Mouse (Mus musculus): ENCODE results near the gene Ap3d1.

Gene Ap3d1

DNA sequence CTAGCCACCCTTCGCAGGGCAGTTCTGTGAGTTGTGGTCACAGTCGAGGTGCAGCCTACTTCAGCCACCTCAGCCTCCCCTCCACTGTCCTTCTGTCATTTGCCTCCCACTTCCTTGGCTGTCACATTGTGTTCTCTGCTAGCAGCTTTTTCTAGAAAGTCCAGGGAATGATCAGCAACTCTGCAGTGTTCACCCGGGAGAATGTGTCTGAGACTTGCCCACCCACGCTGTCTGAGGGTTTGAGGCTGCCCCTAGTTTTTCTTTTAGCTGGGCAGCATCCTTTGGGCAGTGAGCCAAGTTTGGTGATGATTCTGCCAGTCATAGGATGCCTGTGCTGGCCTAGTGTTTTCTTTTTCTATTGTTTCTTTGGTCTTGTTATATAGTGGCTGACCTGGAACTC, 14.9 kb upstream of the Ap3d1 start:
- DNase-seq, result peak; percentile 74

DNA sequence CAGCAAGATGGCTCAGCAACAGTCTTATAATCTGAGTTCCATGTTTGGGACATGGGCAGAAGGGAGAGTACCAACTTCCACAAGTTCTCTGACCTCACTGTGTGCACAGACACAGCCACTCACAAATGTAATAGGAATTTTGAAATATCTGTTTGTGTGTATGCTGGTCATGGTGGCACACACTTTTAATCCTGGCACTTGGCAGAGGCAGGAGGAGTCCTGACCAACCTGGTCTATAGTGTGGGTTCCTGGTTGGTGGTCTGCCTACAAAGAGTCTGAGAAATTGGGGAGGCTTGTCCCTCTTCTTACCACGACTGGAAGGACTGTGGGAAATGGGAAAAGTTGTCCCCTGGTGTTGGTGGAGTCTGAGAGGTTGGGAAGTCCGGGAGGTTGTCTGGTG, 14.4 kb upstream of the Ap3d1 start:
- DNase-seq, result no peak

DNA sequence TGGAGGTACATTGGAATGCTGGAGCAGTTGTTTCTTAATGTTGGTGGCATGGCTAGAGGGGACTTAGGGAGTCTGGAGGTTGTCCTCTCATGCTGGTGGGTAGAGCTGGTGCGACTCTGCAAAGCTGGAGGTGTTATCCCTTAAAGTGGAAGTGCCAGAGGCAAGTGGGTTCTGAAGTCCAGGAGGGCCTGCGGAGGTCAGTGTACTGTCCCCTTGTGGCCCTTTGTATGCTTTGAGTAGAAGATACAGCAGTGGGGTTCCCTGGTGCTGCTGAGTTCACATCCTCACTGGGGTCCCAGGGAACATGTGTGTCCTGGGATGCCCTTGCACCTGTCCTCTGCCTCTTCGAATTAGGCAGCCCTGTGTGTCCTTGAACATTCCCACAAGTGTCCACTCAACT, 14.0 kb upstream of the Ap3d1 start:
- no peak for DNase-seq

DNA sequence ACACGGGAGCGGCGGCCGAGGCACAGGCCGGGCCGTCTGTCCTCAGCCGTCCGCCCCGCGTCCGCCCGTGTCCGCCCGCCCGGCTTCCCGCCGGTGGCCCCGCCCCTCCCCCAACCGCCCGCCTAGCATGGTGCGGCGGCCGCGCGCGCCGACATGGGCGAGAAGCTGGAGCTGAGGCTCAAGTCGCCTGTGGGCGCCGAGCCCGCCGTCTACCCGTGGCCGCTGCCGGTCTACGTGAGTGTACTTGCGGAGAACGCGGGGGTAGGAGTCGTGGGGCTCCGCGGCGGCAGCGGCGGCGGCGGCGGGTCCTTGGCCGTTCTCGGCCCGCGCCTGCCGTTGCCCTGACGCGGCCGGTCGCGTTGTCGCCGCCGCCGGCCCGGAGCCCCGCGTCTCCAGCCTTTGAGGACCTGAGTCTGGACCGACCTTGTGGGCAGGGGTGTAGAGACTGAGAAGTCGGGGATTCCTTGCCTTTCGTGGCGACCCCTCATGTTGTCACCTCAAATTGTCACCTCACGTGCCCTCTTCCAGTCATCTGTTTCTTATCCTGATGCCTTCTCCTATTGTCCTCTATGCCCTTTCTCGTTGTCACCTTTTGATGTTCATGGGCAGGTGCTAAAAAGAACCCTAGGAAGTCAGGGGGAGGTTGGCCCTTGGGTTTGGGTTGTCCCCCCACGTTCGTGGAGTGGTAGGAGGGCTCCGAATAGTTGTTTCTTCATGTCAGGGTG, 13.4 kb upstream of the Ap3d1 start:
- DNase-seq, result no peak

DNA sequence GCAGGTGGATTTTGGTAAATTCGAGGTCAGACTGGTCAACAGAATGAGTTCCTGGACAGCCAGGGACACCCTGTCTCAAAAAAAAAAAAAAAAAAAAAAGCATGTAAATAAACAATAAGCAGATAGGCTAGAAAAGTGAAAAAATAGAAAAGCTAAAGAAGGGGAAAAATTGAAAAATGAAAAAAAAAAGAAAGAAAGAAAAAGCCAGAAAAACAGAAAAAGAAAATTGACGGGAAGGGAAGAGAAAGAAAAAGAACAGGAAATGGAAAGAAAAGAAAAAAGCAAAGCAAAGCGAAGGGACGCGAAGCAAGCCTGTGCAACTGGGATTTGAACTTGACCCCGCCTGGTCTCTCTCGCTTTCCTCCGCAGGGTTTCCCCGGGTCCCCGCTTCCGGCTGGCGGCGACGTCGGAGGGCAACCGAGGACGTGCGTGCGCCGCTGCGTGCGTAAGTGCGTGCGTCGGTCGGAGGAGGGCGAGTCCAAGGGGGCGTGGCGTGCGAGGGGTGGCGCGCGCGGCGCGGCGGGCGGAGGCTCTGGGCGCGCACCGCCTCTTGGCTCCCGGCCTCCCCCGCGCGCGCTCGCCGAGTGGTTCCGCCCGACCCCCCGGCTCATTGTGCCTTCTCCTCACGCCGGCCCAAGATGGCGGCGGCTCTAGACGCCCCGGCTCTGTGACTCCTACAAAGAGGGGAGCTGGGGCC, 12.7 kb upstream of the Ap3d1 start, which contains the start of gene Dot1l:
Gene Dot1l, plus strand, starts transcription at position 613 of the 697 bp plus-strand sequence.
- peak; percentile 98 for DNase-seq

DNA sequence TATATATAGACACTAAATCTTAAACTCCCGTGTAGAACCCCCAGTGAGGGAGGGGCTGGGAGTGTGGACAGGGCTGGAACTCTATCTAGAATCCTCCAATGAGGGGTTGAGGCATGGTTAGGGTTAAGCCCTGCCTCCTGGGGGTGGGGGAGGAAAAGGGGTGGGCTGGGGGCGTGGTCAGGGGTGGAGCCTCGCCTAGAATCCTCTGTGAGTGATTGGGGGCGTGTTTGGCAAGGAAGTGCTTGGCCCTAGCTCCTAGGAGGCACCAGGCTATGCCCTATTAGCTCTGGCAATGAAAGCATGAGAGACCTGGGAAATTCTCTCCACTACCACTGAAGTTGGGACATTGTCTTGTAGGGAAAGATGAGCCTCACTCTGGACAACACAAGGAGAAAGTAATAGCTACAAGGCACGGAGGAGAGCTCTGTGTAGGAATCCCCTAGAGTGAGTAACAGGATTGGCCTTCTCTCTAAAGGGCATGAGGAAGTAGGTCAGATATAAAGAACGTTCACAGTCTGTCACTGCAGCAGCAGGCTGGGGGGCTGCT, 10.1 kb upstream of the Ap3d1 start:
- DNase-seq, result no peak

DNA sequence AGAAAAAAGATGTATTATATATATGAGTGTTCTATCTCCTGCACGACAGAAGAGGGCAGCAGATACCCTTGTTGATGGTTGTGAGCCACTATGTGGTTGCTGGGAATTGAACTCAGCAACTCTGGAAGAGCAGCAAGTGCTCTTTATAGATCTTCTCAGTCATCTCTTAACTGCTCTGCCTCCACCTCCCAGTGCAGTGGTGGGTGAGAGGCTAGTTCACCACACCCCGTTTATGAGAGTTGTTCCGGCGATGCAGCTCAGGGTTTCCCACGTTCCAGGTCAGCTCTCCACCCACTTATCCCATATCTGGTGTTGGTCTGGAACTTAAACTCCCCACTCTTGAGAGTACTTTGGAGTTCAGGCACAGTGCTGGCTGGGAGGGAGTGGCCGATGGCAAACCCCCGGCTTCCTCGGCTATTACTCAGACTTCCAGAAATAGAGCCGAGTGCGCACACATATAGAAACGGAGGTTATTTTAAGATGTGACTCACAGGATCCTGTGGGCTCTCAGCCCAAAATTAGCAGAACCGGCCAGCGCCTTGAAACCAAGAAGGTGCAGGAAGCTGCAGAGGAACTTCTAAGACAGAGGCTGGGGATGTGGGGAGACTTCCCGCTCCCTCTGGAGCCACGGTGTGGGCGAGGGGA, 9.2 kb upstream of the Ap3d1 start:
- DNase-seq, result peak; percentile 82

DNA sequence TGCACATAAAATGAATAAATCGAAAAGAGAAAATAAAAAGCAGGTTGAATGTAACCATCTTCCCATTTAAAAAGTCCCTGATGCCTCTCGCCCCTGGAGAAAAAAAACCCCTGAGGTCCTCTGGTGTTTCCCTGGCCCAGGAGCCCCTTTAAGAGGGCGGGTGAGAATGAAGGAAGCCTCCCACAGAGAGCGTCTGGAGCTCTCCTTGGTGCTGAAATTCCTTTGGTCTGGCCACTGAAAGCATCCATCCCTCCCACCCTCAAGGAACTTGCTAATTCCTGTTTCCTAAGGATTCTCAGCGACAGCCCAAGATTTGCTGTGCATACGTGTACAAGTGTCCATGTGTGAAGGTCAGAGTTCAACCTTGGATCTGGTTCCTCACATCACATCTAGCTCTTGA, 6.5 kb upstream of the Ap3d1 start:
- no peak for DNase-seq

DNA sequence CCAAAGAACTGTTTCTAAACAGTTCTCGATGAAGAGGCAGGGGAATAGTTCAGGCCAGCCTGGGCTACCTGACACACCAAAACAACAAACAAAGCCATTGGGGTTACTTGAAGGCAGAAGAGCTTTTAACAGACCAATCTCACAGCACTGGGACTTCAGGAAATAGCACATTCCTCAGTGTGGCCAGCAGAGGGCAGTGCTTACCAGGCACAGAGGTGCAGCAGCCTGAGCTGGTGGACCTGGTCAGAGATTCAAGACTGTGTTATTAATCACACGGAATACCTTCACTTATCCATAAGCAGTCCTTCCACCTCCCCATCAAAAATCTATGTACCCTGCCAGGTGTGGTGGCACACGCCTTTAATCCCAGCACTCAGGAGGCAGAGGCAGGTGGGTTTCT, 5.3 kb upstream of the Ap3d1 start:
- peak; percentile 79 for DNase-seq

DNA sequence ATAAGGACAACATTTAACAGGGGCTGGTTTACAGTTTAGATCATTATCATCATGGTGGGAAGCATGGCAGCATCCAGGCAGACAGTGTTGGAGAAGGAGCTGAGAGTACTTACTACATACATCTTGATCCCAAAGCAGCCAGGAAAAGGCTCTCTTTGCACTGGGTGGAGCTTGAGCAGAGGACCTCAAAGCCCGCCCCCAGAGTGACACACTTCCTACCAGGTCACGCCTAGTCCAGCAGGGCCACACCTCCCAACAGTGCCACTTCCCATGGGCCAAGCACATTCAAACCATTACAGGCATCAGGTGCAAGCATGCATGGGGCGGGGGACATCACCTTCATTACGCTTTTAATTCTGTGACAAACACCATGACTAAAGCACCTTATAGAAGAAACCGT, 2.2 kb upstream of the Ap3d1 start:
- no peak for DNase-seq

DNA sequence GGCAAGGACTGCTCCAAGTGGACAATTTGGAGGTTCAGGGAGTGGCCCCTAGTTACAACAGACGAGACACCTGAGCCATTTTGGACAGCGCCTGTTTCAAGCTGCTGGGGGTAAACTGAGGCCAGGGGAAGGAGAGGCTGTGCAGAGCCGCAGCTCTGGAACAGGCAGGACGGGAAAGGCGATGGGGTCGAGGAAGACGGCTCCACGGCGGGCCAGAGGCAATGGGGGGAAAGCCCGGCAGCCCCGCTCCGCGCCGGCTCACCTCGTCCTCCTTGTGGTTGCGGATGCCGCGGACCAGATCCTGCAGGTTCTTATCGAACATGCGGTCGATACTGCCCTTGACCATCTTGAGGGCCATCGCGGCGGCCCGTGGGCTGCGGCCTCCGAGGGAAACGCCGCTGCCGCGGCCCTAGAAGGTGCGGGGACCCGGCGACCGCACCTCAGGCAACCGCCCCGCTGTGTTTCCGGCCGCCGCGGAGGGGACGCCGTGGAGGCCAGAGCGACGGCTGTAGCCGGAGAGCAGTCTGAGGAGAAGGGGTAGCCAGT, 357 bp downstream of the Ap3d1 start:
- DNase-seq, result no peak

DNA sequence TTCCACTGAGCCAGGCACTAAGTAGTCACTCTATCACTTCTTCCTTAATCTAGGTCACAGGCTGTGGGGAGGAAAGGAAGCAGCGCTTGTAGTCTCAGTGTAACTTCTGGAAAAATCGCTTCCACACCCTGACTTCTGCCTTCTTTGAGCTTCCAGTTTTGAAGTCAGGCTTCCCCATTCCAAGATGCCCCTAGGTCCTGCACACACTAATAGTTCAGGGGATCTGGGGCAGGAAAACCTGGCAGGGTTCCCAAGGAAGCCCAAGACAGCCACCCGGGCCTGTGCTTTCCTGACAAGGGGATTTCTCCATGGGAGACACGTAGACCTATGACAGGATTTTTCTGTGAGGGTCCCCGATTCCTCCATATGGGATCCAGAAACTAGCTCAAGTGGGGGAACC, 918 bp downstream of the Ap3d1 start:
- no peak for DNase-seq

DNA sequence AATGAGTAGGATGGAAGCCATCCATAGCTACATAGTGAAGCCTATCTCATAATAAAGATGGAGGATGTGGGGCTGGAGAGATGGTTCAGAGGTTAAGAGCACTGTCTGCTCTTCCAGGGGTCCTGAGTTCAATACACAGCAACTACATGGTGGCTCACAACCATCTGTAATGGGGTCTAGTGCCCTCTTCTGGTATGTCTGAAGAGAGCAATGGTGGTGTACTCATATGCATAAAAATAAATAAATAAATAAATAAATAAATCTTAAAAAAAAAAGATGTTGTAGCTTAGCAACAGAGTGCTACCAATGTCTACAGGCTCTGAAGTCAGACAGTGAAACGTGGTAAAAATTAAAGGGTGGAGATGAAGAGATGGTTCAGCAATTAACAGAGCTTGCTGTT, 3.4 kb downstream of the Ap3d1 start:
- DNase-seq, result no peak

DNA sequence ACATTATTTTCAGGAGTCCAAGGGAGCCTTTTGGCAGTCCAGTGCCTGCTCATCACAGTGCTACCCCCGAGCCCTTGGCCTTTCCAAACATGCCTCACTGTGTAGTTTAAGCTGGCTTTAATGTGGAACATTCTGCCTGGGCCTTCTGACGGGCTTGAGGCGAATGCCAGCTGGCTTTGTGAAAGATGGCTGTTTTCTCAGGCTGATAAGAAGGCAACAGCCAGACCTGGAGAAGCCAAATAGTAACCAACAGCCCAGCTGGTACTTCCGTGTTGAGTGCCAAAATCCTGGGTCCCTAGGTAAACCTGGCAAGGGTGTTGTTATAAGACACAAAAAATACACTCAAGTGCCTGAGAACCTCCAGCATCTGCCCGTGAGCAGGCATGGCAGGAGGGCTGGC, 5.3 kb downstream of the Ap3d1 start:
- no peak for DNase-seq

DNA sequence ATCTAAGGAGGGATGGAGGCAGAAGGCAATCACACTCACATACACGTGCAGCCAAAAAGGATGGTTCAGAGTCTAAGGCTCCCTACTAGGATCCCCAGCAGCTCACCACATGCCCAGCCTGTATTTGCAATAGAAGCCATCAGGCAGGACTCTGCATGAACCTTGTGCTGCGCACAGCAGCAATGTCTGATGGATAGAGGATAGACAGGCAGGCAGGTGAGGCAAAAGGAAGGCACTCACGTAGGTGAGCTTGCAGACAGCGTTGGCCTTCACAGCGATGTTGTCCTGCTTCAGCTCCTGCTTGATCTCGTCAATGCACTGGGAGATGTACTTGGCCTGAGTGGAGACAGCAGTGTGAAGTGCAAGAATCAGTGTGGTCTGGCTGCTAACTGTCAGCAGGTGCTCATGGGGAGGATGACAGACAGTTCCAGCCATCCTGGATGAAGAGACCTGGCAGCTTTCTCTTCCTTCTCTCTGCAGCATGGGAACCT, 9.4 kb downstream of the Ap3d1 start:
- no peak for DNase-seq

DNA sequence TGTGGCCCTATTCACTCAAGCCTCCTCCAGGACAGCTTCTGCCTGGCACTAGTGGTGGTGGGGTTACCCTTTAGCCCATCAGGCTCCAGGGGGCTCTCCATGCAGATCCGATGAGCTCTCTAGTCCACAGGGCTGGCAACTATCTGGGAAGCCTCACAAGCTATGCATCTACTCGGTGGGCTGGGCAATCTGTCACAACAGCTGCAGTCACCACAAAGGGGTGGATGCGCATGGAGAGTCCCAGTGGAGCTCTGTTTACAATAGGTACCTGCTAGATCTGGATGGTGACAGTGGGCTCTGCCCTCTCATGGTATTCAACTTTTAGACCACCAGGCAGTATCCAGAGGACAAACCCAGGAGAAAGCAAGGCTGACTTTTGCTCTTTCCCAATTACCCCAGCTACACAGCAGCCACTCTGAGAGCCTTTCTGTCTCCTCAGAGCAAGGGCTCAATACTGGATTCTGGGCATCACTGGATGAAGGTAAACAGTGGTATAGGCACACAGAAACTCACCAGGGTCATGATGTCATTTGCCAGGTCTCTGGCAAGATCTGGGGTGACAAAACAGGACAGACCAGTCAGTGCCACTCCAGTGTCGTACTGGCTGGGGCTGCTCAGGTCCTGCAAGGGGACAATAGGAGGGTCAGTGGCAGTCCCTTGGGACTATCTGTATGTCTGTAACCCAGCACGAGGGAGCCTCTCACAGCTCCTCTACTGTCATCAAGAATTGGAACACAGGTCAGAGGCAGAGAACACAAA, 14.5 kb downstream of the Ap3d1 start:
- DNase-seq, result no peak

DNA sequence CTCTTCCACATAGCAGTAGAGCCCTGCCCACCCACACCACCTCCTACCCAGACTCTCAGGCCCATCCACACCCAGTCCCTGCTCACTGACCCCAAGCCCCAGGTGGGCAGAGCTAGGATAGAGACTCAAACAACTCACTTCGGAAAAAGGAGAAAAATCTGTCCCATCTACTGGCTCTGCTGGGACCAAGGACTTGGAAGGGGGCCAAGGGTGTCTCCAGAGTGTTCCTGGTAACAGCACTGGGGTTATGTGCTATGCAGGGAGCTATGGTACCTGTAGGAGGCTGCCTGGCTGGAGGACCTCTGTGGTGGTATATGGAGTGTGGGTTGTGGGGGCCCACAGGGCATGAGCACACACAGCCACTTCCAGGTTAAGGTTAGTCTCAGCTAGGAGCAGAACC, 24.8 kb downstream of the Ap3d1 start:
- no peak for DNase-seq

DNA sequence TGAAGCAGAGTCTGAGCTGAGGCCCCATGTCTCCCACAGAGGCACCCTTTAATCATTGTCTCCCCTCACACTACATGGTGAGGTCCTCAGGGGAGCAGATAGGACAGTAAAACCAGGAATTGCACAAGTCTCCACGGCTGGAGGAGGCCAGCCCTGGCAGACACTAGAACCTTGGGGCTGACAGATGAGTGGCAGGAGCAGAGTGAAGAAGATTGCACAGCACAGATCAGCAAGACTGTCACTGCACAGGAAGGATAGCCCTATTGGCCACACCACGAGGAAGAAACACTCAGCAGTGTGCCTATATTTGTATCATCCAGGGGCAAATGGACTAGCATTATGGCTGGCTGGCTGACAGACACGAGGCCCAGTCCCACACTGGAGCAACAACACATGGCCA, 31.2 kb downstream of the Ap3d1 start:
- no peak for DNase-seq

DNA sequence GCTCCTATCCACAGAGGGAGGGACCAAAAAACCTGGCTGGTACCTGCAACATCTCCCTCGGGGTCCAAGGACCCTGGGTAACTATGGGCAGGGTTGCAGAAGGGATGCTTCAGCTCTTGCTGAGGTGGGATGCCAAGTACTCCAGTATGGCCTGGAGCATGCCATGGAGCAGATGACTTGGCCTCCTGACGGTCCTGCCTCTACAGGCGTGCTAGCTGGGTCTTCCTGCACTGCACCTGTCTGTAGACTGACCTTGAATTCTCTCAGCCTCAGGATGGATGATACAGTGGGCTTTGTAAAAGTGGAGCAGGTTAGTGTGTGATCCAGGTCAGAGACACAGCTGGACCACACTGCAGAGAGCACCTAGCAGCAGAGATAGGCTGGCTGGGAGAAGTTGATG, 36.6 kb downstream of the Ap3d1 start:
- no peak for DNase-seq

DNA sequence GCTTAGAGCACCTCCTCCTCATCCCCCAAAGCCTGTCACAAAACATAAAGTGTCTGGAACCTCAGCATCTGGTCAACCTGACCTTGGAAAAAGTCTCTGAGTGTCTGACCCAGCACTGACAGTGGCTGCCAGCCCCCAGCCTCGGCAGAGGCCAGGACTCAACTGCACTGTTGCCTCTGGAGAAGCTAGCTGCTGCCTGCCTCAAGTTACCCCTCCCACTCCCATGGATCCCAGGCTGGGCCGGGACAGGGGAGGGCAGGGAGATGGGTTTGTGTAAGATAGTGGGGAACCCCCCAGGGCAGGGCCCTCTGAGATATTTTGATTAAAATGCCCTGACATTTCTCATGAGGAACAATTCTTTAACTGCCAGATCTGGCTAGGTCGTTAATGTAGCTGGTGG, 37.0 kb downstream of the Ap3d1 start:
- no peak for DNase-seq

DNA sequence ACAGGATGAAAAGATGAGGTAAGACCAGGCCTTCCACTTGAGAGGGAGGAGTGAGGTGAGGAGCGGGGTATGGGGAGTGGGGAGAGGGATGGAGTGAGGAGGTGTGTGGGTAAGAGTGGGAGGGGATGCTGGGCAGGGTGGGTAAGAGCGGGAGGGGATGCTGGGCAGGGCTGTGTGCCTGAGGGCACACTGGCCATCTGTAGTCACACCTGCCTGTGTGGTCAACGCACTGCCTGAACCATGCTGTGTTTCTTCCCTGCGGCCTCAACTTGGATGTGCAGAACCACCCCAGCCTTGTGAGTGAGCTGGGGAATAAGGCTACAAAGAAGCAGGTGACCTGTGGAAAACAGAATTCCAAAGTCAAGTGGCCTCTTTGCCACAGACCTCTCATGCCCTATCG, 37.6 kb downstream of the Ap3d1 start:
- no peak for DNase-seq

DNA sequence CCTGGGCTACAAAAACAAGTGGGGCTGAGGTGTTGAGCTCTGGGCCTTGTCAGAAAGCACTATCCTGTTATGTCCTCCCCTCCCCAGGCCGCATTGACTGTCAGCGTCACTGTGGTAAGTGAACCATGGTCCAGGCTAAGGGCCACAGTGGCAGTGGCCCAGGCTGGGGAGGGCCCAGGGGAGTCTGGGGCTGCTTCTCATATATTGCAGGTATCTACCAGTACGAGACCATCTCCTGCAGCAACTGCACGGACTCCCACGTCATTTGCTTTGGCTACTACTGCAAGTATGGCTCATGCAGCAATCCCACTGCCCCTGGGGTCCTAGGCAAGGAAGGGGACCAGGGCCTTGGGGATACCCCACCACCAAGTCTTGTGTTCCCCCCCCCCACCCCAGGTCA, 38.4 kb downstream of the Ap3d1 start:
- DNase-seq, result no peak
